Mouse (Mus musculus) G1E (cell line): ENCODE measurements around the gene Plcxd2.

ENCODE experiments used
- CTCF ChIP-seq: IDR thresholded peaks from 2 replicates; pipeline ENCODE4 v1.5.1; 2012; ENCODE audit warnings: low read depth, low read length, inconsistent platforms, mixed read lengths
- GATA1 ChIP-seq: IDR thresholded peaks from 2 replicates; pipeline ENCODE4 v1.6.1; 2012; ENCODE audit warnings: borderline replicate concordance, low read length, inconsistent platforms, mixed read lengths

DNA sequence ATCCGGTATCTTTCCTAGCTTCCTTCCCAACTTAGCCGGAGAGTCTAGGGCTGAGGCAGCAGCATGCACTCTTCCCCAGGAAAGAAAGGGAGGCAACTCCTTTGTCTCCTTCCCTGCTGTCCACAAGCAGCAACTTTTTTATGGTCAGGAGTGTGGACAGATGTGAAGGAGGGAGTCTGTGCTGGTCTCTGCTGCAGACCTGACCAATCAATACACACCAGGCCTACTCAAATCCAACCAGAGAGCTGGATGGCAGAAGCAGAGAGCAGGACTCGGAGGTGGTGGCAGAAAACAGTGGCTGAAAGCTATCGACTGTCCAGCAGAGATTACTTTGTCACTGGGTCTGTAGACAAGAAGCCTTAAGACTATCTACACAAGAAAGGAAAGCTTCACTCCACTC lies 56.6 kb downstream of the Plcxd2 start, which contains the start of gene Phldb2:
- TF ChIP-seq CTCF (no peak), GATA1 (no peak)
